Mouse (Mus musculus) ES-E14 (cell line): ENCODE data around the gene Capg. TPM values are rescaled to one million over a fixed set of nuclear protein-coding genes. Genes with fewer than 3 reads are reported as not detected.

Experiments
- DNase-seq: peaks from one replicate; pipeline ENCODE4 v3.0.0-alpha.2; 2013; ENCODE audit warnings: low read depth, low spot score
- H3K27ac ChIP-seq: 2 replicates; pipeline ENCODE4 v1.5.1; 2012; ENCODE audit warnings: low read depth, mild to moderate bottlenecking, low read length, moderate library complexity, mixed read lengths; ENCODE audit not compliant: poor library complexity, insufficient read depth, severe bottlenecking
- H3K36me3 ChIP-seq: 2 replicates; pipeline ENCODE4 v1.6.1; 2012; ENCODE audit warnings: mild to moderate bottlenecking, low read length, moderate library complexity, mixed read lengths; ENCODE audit not compliant: control insufficient read depth, poor library complexity, insufficient read depth, severe bottlenecking
- H3K4me1 ChIP-seq, 2 experiments: fragments of 150-350 bp in 1 of 2; sonication (generic) in 1 of 2; 2 replicates each; pipeline ENCODE4 v1.6.1; 2012; ENCODE audit warnings: low read length in 2 of 2, mild to moderate bottlenecking in 1 of 2, mixed read lengths in 1 of 2; ENCODE audit not compliant: control insufficient read depth in 2 of 2, insufficient read depth in 2 of 2, poor library complexity in 1 of 2
- H3K4me3 ChIP-seq, 2 experiments: fragments of 150-350 bp in 1 of 2; sonication (generic) in 1 of 2; 2 replicates each; pipeline ENCODE4 v1.5.1; 2012; ENCODE audit warnings: low read length in 2 of 2, low read depth in 1 of 2, mild to moderate bottlenecking in 1 of 2, mixed read lengths in 1 of 2; ENCODE audit not compliant: insufficient read depth in 1 of 2, poor library complexity in 1 of 2, severe bottlenecking in 1 of 2
- H3K9ac ChIP-seq: 2 replicates; pipeline ENCODE4 v1.6.1; 2012; ENCODE audit warnings: low read depth, mild to moderate bottlenecking, low read length, mixed read lengths; ENCODE audit not compliant: poor library complexity, insufficient read depth, severe bottlenecking
- H3K9me3 ChIP-seq: fragments of 150-350 bp; sonication (generic); 2 replicates; pipeline ENCODE4 v1.6.1; 2012; ENCODE audit warnings: low read depth, mild to moderate bottlenecking, low read length; ENCODE audit not compliant: control insufficient read depth, insufficient read depth
- CHD2 ChIP-seq: IDR thresholded peaks from 2 replicates; pipeline ENCODE4 v1.6.1; 2014; ENCODE audit warnings: mild to moderate bottlenecking, low read depth, low read length, inconsistent platforms
- HCFC1 ChIP-seq: IDR thresholded peaks from 2 replicates; pipeline ENCODE4 v1.6.1; 2012; ENCODE audit warnings: low read length, inconsistent platforms, borderline replicate concordance; ENCODE audit not compliant: insufficient read depth
- MAFK ChIP-seq: IDR thresholded peaks from 2 replicates; pipeline ENCODE4 v1.6.1; 2014; ENCODE audit warnings: mild to moderate bottlenecking, low read depth, low read length, inconsistent platforms; ENCODE audit not compliant: insufficient read depth
- ZC3H11A ChIP-seq: IDR thresholded peaks from 2 replicates; pipeline ENCODE4 v1.6.1; 2012; ENCODE audit warnings: low read depth, mild to moderate bottlenecking, inconsistent platforms, low read length, borderline replicate concordance
- ZNF384 ChIP-seq: IDR thresholded peaks from 2 replicates; pipeline ENCODE4 v1.6.1; 2012; ENCODE audit warnings: low read depth, low read length, inconsistent platforms
- in situ Hi-C, 2 experiments: fragments of 600-800 bp; cut with MboI; formaldehyde crosslinking; loops; one replicate each; pipeline ENCODE4 v1.15.1; 2025; ENCODE audit warnings: low sequenced_read_pairs in 2 of 2, inconsistent platforms in 1 of 2; ENCODE audit not compliant: unreplicated experiment in 2 of 2
- total RNA-seq: library from RNA; depleted of rRNA; stranded (reverse); fragments of 300-350 nt; gene quantifications from 2 replicates; pipeline ENCODE4 v1.2.3, GENCODE M21; 2012

Gene Capg
- total RNA-seq, 1 experiment = 58.4 TPM

GRCm38 (mm10) chr6:72593914-72594313 lies 49.7 kb downstream of the Capg start:
- no peak overlapping the region for H3K9ac ChIP-seq

DNA sequence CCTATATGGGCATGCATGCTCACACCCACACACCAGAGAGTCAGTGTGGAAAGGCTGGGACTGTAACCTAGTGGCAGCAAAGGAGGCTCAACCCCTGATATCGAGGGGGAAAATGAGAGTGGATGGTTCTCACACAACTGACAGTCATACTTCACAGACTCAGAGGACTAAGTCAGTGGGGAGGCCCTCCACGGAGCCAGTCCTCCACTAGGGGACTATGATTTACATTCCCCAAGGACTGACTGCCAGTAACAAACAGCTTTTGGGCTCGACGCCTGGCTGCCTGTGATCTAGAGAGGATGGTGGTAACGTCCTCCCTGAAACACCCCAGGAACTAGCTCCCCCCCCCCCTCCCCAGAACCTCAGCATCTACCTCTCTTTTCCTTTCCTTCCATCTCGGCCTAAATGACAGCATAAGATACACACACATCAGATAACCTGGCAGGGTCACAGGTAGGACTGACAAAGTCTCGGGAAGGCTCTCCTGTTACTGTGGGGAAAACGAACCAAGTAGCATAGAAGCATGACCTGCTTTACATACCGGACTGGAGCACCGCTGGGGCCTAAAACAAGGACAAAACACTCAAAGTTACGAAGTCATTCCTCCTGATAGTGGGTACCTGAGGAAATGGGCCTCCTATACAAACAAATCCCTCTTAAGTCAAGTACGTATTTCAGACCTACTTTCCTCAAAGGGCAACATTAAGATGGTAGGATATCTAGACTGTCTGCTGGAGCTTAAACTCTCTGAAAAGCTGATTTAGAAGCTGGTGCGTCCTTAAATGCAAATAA lies 53.1 kb downstream of the Capg start:
- H3K27ac ChIP-seq = no peak overlapping the region

More at GRCm38 (mm10) chr6:72593914-72594313, 49.7 kb downstream of the Capg start:
- H3K36me3 ChIP-seq = no peaks in the 10 kb centered on the region
- TF ChIP-seq MAFK (no peak), CHD2 (no peak), ZC3H11A (no peak), ZNF384 (no peak), HCFC1 (no peak)
- in situ Hi-C loops = no loop called here
- no peak overlapping the region for H3K4me3 ChIP-seq
- no peak overlapping the region for H3K27ac ChIP-seq
- no peaks in the 10 kb centered on the region for H3K9me3 ChIP-seq
- no peak for DNase-seq
- no peaks in the 10 kb centered on the region; a peak in 1 of 4 replicates for H3K4me1 ChIP-seq

DNA sequence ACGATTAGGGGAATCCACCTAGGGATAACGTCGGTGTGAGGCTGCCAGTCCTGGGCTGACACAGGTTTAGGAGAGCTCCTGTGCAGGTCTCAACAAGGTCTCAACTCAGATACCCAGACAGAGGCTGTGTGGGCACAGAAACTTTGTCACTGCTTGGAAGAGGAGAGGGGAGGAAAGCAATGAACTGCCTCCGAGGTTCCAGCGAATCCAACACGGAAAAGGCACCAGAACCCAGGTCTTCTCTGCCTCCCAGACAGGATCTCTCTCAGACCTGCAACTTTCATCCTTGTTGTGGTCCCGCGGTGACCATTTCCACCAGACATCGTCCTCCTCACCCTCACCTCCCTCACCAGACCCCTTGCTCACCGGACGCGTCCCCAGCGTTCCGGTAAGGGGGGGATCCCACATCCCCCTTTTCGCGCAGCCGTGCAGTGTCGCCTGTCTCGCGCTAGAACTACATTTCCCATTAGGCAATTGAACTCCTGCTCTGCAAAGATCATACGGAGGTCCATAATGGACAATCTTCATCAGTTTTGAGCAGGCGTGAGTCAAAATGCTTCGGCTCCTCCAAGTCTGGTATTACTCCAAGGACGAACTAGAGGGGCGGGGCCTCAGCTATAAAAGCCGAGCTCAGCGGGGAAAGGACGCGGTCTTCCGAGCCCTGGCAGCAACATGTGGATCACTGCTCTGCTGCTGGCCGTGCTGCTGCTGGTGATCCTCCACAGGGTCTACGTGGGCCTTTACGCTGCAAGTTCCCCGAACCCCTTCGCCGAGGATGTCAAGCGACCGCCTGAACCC lies 54.0 kb downstream of the Capg start, which contains the start of the genes Elmod3 and Retsat:
TSS of gene Elmod3 (minus strand) at position 458 of the 798 bp plus-strand sequence.
TSS of gene Retsat (plus strand) at position 520 of the 798 bp plus-strand sequence.
- Histone ChIP-seq H3K9ac (peak within 1 kb of the TSS; percentile 81), H3K27ac (no peak within 1 kb of the TSS), H3K4me1 (peaks cover 0 to 2% of the 10 kb centered on the region in 2 experiments; a peak in 1 of 4 replicates), H3K4me3 (peak within 1 kb of the TSS; percentile 64 to 89), H3K36me3 (no peaks in the 10 kb centered on the region), H3K9me3 (no peaks in the 10 kb centered on the region)
- DNase-seq = peak; percentile 95
- TF ChIP-seq CHD2 (no peak), HCFC1 (peak; percentile 99)
- in situ Hi-C loops = no loop called here

More for the DNA sequence above, 53.1 kb downstream of the Capg start:
- in situ Hi-C loops = no loop called here
- no peak for DNase-seq
- no peak for TF ChIP-seq HCFC1
- TF ChIP-seq ZNF384 = no peak
- TF ChIP-seq MAFK = no peak
- TF ChIP-seq ZC3H11A = no peak
- TF ChIP-seq CHD2 = no peak
- H3K36me3 ChIP-seq = no peaks in the 10 kb centered on the region
- H3K9me3 ChIP-seq = no peaks in the 10 kb centered on the region
- H3K9ac ChIP-seq = peak overlapping the region; percentile 36; the same call in 1 of the 2 replicates
- H3K4me1 ChIP-seq = peaks cover 0 to 2% of the 10 kb centered on the region in 2 experiments; a peak in 1 of 4 replicates
- peak overlapping the region; percentile 64 to 89; a peak in 3 of 4 replicates for H3K4me3 ChIP-seq

GRCm38 (mm10) chr6:72598791-72599557 lies 54.8 kb downstream of the Capg start:
- Histone ChIP-seq H3K36me3 (no peaks in the 10 kb centered on the region), H3K4me3 (peak overlapping the region; percentile 64 to 89), H3K9ac (peak overlapping the region; percentile 81), H3K9me3 (no peaks in the 10 kb centered on the region), H3K4me1 (peaks cover 0 to 2% of the 10 kb centered on the region in 2 experiments; a peak in 1 of 4 replicates), H3K27ac (no peak overlapping the region)
- no peak for DNase-seq
- in situ Hi-C loops = no loop called here
- TF ChIP-seq ZNF384 (no peak), HCFC1 (no peak), MAFK (no peak), CHD2 (no peak), ZC3H11A (no peak)
